ENCODE assay signal across 8 mouse cellular contexts in genomic region chr8:13548235-13548634, GRCm38 (mm10). TPM values are rescaled to one million over a fixed set of nuclear protein-coding genes. Genes with fewer than 3 reads are reported as not detected.
DNase-seq lines count a peak whose midpoint lies in the region; ATAC-seq and TF ChIP-seq lines count a peak whose summit lies in the region.
"Had no signal": no experiment of that assay in that cellular context is flagged by ENCODE, and none has a peak within 500 bp of the region (broad histone marks: within the 10 kb centered on the region; RNA-seq: fewer than 3 reads in every experiment).

No protein-coding gene starts in this region.

- no peak for TF ChIP-seq EP300 in liver, embryonic 14.5 days (IDR thresholded peaks at IDR 0.05; ENCODE audit: low read depth)

- TF ChIP-seq CTCF in liver, embryonic 14.5 days (IDR thresholded peaks at IDR 0.05; ENCODE audit: low read depth) = peak; percentile 50

- H3K27me3 ChIP-seq in liver, embryonic 14.5 days (ENCODE audit: control insufficient read depth, insufficient read depth, low read length) = no peaks in the 10 kb centered on the region
- no peaks in the 10 kb centered on the region for H3K27me3 ChIP-seq in liver, embryonic 11.5 days (replicated peaks; ENCODE audit: control insufficient read depth, insufficient read depth, low read length)
- H3K27me3 ChIP-seq in forebrain, embryonic 10.5 days (ENCODE audit: poor library complexity, severe bottlenecking) = no peaks in the 10 kb centered on the region

- no peak overlapping the region for H3K27ac ChIP-seq in liver, embryonic 14.5 days
- H3K27ac ChIP-seq in liver, embryonic 11.5 days (ENCODE audit: low read depth, low read length) = no peak overlapping the region
- H3K27ac ChIP-seq in forebrain, embryonic 10.5 days = no peak overlapping the region

- 0 out of 4 replicates have a peak, but pooled peaks cover 0 to 3% of the 10 kb centered on the region in 2 experiments for H3K4me1 ChIP-seq in liver, embryonic 14.5 days (replicated peaks; ENCODE audit: control insufficient read depth in 2 of 2, insufficient read depth in 2 of 2, low read length in 1 of 2)
- no peaks in the 10 kb centered on the region for H3K4me1 ChIP-seq in liver, embryonic 11.5 days (replicated peaks; ENCODE audit: control insufficient read depth, insufficient read depth, low read length)
- H3K4me1 ChIP-seq in forebrain, embryonic 10.5 days = no peaks in the 10 kb centered on the region; the same call in 1 of the 2 replicates

- H3K9ac ChIP-seq in liver, embryonic 14.5 days (replicated peaks) = no peak overlapping the region
- H3K9ac ChIP-seq in liver, embryonic 11.5 days (ENCODE audit: low read depth, low read length) = no peak overlapping the region

- 25% methylated on average over 3 of the region's 4 CpGs for WGBS in liver, embryonic 14.5 days (ENCODE audit: insufficient replicate concordance)
- 34% methylated on average over 4 of the region's 4 CpGs for WGBS in liver, embryonic 11.5 days
- 53% methylated on average over 4 of the region's 4 CpGs for WGBS in forebrain, embryonic 10.5 days

- ATAC-seq in liver, embryonic 14.5 days (ENCODE audit: insufficient read depth) = no peak
- ATAC-seq in liver, embryonic 11.5 days (replicated peaks; ENCODE audit: low FRiP score) = no peak
- peak; percentile 56; the same call in 1 of the 2 replicates for ATAC-seq in megakaryocyte progenitor cell, adult 5-6 weeks (replicated peaks; ENCODE audit: poor library complexity)

- H3K36me3 ChIP-seq in liver, embryonic 14.5 days (replicated peaks; ENCODE audit: control insufficient read depth, insufficient read depth, low read depth) = no peaks in the 10 kb centered on the region
- no peaks in the 10 kb centered on the region for H3K36me3 ChIP-seq in liver, embryonic 11.5 days (ENCODE audit: control insufficient read depth, insufficient read depth, low read length)
- H3K36me3 ChIP-seq in forebrain, embryonic 10.5 days (replicated peaks) = no peaks in the 10 kb centered on the region

- H3K9me3 ChIP-seq in liver, embryonic 14.5 days (ENCODE audit: control insufficient read depth, low read length) = no peaks in the 10 kb centered on the region
- H3K9me3 ChIP-seq in liver, embryonic 11.5 days (ENCODE audit: control insufficient read depth, low read length) = no peaks in the 10 kb centered on the region
- peaks cover 5% of the 10 kb centered on the region; the same call in 1 of the 2 replicates for H3K9me3 ChIP-seq in forebrain, embryonic 10.5 days

- no peak overlapping the region for H3K4me2 ChIP-seq in liver, embryonic 14.5 days (ENCODE audit: low read depth)
- H3K4me2 ChIP-seq in liver, embryonic 11.5 days = no peak overlapping the region

- DNase-seq in liver, embryonic 14.5 days (ENCODE audit: low read depth in 3 of 3, low spot score in 3 of 3) = no peak
- no peak for DNase-seq in liver, embryonic 11.5 days (ENCODE audit: low spot score)
- DNase-seq in R1 (ENCODE audit: low read depth, low spot score) = peak; percentile 42
- DNase-seq in cerebellum, adult 8-10 months = peak; percentile 38
- DNase-seq in heart, postnatal 4 days = peak; percentile 73
- DNase-seq in forebrain, embryonic 10.5 days (ENCODE audit: extremely low spot score, low spot score) = no peak

- H3K4me3 ChIP-seq in liver, embryonic 14.5 days (ENCODE audit: insufficient read depth in 1 of 2, low read depth in 2 of 2, low read length in 2 of 2) = no peak overlapping the region
- no peak overlapping the region for H3K4me3 ChIP-seq in liver, embryonic 11.5 days (ENCODE audit: low read depth, low read length)
- no peak overlapping the region for H3K4me3 ChIP-seq in forebrain, embryonic 10.5 days

RNA-seq across cellular contexts. Expression of gene 1700029H14Rik, which starts 14.0 kb away (rescaled TPM):
- polyA plus RNA-seq in liver, embryonic 14.5 days (2012; rRNA removed) = 0.02 TPM in 1 of 2 replicates, not detected in the other
- not detected in 2 replicates for polyA plus RNA-seq in liver, embryonic 14.5 days (2014; fragmentation: Nextera tagmentation; extraction: Ambion mirVana)
- not detected in 2 replicates for polyA plus RNA-seq in liver, embryonic 11.5 days (2014; fragmentation: Nextera tagmentation; extraction: Ambion mirVana)
- not detected for total RNA-seq in heart, postnatal 4 days (2021)
- 0.17 TPM in 1 of 2 replicates, not detected in the other for total RNA-seq in megakaryocyte progenitor cell, adult 5-6 weeks (2015)
- not detected in 2 replicates for total RNA-seq in megakaryocyte progenitor cell, adult 5-6 weeks (2017)
- not detected in 2 replicates for polyA plus RNA-seq in forebrain, embryonic 10.5 days (2016; fragmentation: Nextera tagmentation; extraction: Ambion mirVana)
- total RNA-seq: left cerebral cortex, postnatal 14 days had no signal

RNA-seq across cellular contexts. Expression of gene Gas6, which starts 53.9 kb away (rescaled TPM):
- 2.2 and 2.7 TPM in 2 replicates for polyA plus RNA-seq in liver, embryonic 14.5 days (2012; rRNA removed)
- 2.2 and 2.3 TPM in 2 replicates for polyA plus RNA-seq in liver, embryonic 14.5 days (2014; fragmentation: Nextera tagmentation; extraction: Ambion mirVana)
- polyA plus RNA-seq in liver, embryonic 11.5 days (2014; fragmentation: Nextera tagmentation; extraction: Ambion mirVana) = 3.8 and 5.5 TPM in 2 replicates
- 100 to 1,000 TPM; 148 to 153 TPM for total RNA-seq in heart, postnatal 4 days (2021)
- not detected in 2 replicates for total RNA-seq in megakaryocyte progenitor cell, adult 5-6 weeks (2015)
- total RNA-seq in megakaryocyte progenitor cell, adult 5-6 weeks (2017) = 0.12 and 0.84 TPM in 2 replicates
- 6.1 and 7.6 TPM in 2 replicates for polyA plus RNA-seq in forebrain, embryonic 10.5 days (2016; fragmentation: Nextera tagmentation; extraction: Ambion mirVana)

Comparison
In these comparisons a context has a peak if more than half of its experiments do, and no peak if none do; other contexts are left out.
1. DNase-seq: peak in R1 (single experiment), cerebellum, adult 8-10 months (single experiment) and heart, postnatal 4 days (single experiment); none in liver, embryonic 14.5 days (0 of 3), liver, embryonic 11.5 days (single experiment) and forebrain, embryonic 10.5 days (single experiment).